Comparison of ENCODE assay signal across 12 mouse cellular contexts in genomic region chr2:29192629-29193278, GRCm38 (mm10).
DNase-seq lines count a peak whose midpoint lies in the region; ATAC-seq and TF ChIP-seq lines count a peak whose summit lies in the region.
"Had no signal": no experiment of that assay in that cellular context is flagged by ENCODE, and none has a peak within 500 bp of the region (broad histone marks: within the 10 kb centered on the region; RNA-seq: fewer than 3 reads in every experiment).

No protein-coding gene starts in this region.

- no peak overlapping the region for H3K27ac ChIP-seq in kidney, postnatal 0 days
- H3K27ac ChIP-seq in embryonic fibroblast, embryonic 13.5 days (ENCODE audit: insufficient read depth, low read length), result no peak overlapping the region
- H3K27ac ChIP-seq in midbrain, embryonic 15.5 days, result no peak overlapping the region
- H3K27ac ChIP-seq: heart, embryonic 13.5 days; kidney, embryonic 15.5 days; neural tube, embryonic 15.5 days had no signal

- H3K4me2 ChIP-seq in kidney, postnatal 0 days (ENCODE audit: low read length), result no peak overlapping the region
- no peak overlapping the region for H3K4me2 ChIP-seq in midbrain, embryonic 15.5 days
- H3K4me2 ChIP-seq: heart, embryonic 13.5 days; kidney, embryonic 15.5 days; neural tube, embryonic 15.5 days had no signal

- no peak for ATAC-seq in kidney, postnatal 0 days (replicated peaks; ENCODE audit: low FRiP score, low read depth)
- no peak for ATAC-seq in midbrain, embryonic 15.5 days (replicated peaks)
- ATAC-seq: forebrain, embryonic 14.5 days had no signal

- TF ChIP-seq CTCF in kidney, postnatal 0 days (IDR thresholded peaks at IDR 0.05; ENCODE audit: low read depth), result peak; percentile 60
- TF ChIP-seq CTCF in embryonic fibroblast, embryonic 13.5 days (IDR thresholded peaks at IDR 0.05; ENCODE audit: borderline replicate concordance, insufficient read depth, low read length), result peak; percentile 37; the same call in 1 of the 2 replicates

- no peaks in the 10 kb centered on the region for H3K36me3 ChIP-seq in kidney, postnatal 0 days (ENCODE audit: insufficient read depth, low read length)
- no peaks in the 10 kb centered on the region for H3K36me3 ChIP-seq in midbrain, embryonic 15.5 days (replicated peaks)
- H3K36me3 ChIP-seq: heart, embryonic 13.5 days; kidney, embryonic 15.5 days; neural tube, embryonic 15.5 days had no signal

- no peaks in the 10 kb centered on the region for H3K9me3 ChIP-seq in kidney, postnatal 0 days (replicated peaks; ENCODE audit: low read length)
- no peaks in the 10 kb centered on the region for H3K9me3 ChIP-seq in midbrain, embryonic 15.5 days
- H3K9me3 ChIP-seq: heart, embryonic 13.5 days; kidney, embryonic 15.5 days; neural tube, embryonic 15.5 days had no signal

- H3K4me3 ChIP-seq in kidney, postnatal 0 days (replicated peaks; ENCODE audit: low read depth, low read length), result no peak overlapping the region
- H3K4me3 ChIP-seq in embryonic fibroblast, embryonic 13.5 days (ENCODE audit: insufficient read depth, low read length), result no peak overlapping the region
- H3K4me3 ChIP-seq in midbrain, embryonic 15.5 days, result no peak overlapping the region
- H3K4me3 ChIP-seq: heart, embryonic 13.5 days; kidney, embryonic 15.5 days; neural tube, embryonic 15.5 days had no signal

- H3K27me3 ChIP-seq in kidney, postnatal 0 days (ENCODE audit: insufficient read depth, low read length), result peaks cover 13% of the 10 kb centered on the region
- H3K27me3 ChIP-seq in midbrain, embryonic 15.5 days (replicated peaks), result peaks cover 2% of the 10 kb centered on the region

- TF ChIP-seq POLR2A in embryonic fibroblast, embryonic 13.5 days (IDR thresholded peaks at IDR 0.05; ENCODE audit: low read depth, low read length), result no peak

- H3K4me1 ChIP-seq in kidney, postnatal 0 days (replicated peaks; ENCODE audit: insufficient read depth, low read length), result peaks cover 7% of the 10 kb centered on the region; the same call in 1 of the 2 replicates
- H3K4me1 ChIP-seq in embryonic fibroblast, embryonic 13.5 days (ENCODE audit: control insufficient read depth, insufficient read depth, low read length), result no peaks in the 10 kb centered on the region
- H3K4me1 ChIP-seq in midbrain, embryonic 15.5 days, result peaks cover 21% of the 10 kb centered on the region

- 80% methylated on average over 8 of the region's 8 CpGs for WGBS in kidney, postnatal 0 days
- WGBS in midbrain, embryonic 15.5 days, result 85% methylated on average over 8 of the region's 8 CpGs

- peak; percentile 34 for DNase-seq in cerebellum, adult 9-11 months
- no peak for DNase-seq in cerebellum, adult 11-12 months
- peak; percentile 37 for DNase-seq in kidney, postnatal 0 days (ENCODE audit: low spot score)
- no peak for DNase-seq in kidney, postnatal 14 days
- DNase-seq in A20 (ENCODE audit: low read depth, low spot score), result peak; percentile 10
- no peak for DNase-seq in spleen, postnatal 36 days (ENCODE audit: low spot score in 2 of 2)

- H3K9ac ChIP-seq in kidney, postnatal 0 days (ENCODE audit: low read depth, low read length), result no peak overlapping the region
- no peak overlapping the region for H3K9ac ChIP-seq in midbrain, embryonic 15.5 days
- H3K9ac ChIP-seq: heart, embryonic 13.5 days; kidney, embryonic 15.5 days; neural tube, embryonic 15.5 days had no signal

Comparison
In these comparisons a context has a peak if more than half of its experiments do, and no peak if none do; other contexts are left out.
1. DNase-seq: peak in cerebellum, adult 9-11 months (single experiment), kidney, postnatal 0 days (single experiment) and A20 (single experiment); none in cerebellum, adult 11-12 months (single experiment), kidney, postnatal 14 days (single experiment) and spleen, postnatal 36 days (0 of 2).